In genomic region chr17:22876316-22876715, GRCm38 (mm10) we compare ENCODE assay signal across 9 mouse cellular contexts. TPM values are rescaled to one million over a fixed set of nuclear protein-coding genes. Genes with fewer than 3 reads are reported as not detected.
DNase-seq lines count a peak whose midpoint lies in the region; ATAC-seq and TF ChIP-seq lines count a peak whose summit lies in the region.
"Had no signal": no experiment of that assay in that cellular context is flagged by ENCODE, and none has a peak within 500 bp of the region (broad histone marks: within the 10 kb centered on the region; RNA-seq: fewer than 3 reads in every experiment).

No protein-coding gene starts in this region.

- no peak for TF ChIP-seq CTCF in intestine, postnatal 0 days (IDR thresholded peaks at IDR 0.05; ENCODE audit: low read depth)
- no peak for TF ChIP-seq CTCF in ES-Bruce4 (IDR thresholded peaks at IDR 0.05; ENCODE audit: low read depth, low read length)

- H3K4me3 ChIP-seq in intestine, postnatal 0 days (ENCODE audit: low read depth, low read length): no peak overlapping the region
- no peak overlapping the region for H3K4me3 ChIP-seq in intestine, embryonic 15.5 days (replicated peaks)
- H3K4me3 ChIP-seq in ES-Bruce4 (ENCODE audit: low read depth, low read length): peak overlapping the region; percentile 26
- H3K4me3 ChIP-seq: megakaryocyte, embryonic 14.5 days had no signal

- no peaks in the 10 kb centered on the region for H3K4me1 ChIP-seq in intestine, postnatal 0 days (replicated peaks; ENCODE audit: control insufficient read depth, insufficient read depth, low read length)
- no peaks in the 10 kb centered on the region for H3K4me1 ChIP-seq in intestine, embryonic 15.5 days (replicated peaks)
- H3K4me1 ChIP-seq in ES-Bruce4 (ENCODE audit: control insufficient read depth, insufficient read depth, low read length): no peaks in the 10 kb centered on the region
- H3K4me1 ChIP-seq: megakaryocyte, embryonic 14.5 days had no signal

- H3K27ac ChIP-seq in intestine, postnatal 0 days (ENCODE audit: low read depth, low read length): no peak overlapping the region
- H3K27ac ChIP-seq in intestine, embryonic 15.5 days: no peak overlapping the region
- H3K27ac ChIP-seq in ES-Bruce4 (ENCODE audit: insufficient read depth, low read length): peak overlapping the region; percentile 89

- H3K9ac ChIP-seq in intestine, postnatal 0 days (ENCODE audit: low read depth, low read length): no peak overlapping the region
- H3K9ac ChIP-seq in intestine, embryonic 15.5 days: no peak overlapping the region
- H3K9ac ChIP-seq in ES-Bruce4 (ENCODE audit: low read depth, poor library complexity, severe bottlenecking): peak overlapping the region; percentile 92

- ATAC-seq in intestine, postnatal 0 days: peak; percentile 84
- ATAC-seq in intestine, embryonic 15.5 days: no peak
- ATAC-seq in megakaryocyte, adult 5-6 weeks (ENCODE audit: poor library complexity, severe bottlenecking): peak; percentile 76

- no peak for TF ChIP-seq EP300 in ES-Bruce4 (IDR thresholded peaks at IDR 0.05; ENCODE audit: insufficient read depth, low read depth, low read length)

- 90% methylated on average over 20 of the region's 20 CpGs for WGBS in intestine, postnatal 0 days
- 82% methylated on average over 20 of the region's 20 CpGs for WGBS in intestine, embryonic 15.5 days

- H3K36me3 ChIP-seq in intestine, postnatal 0 days (ENCODE audit: control insufficient read depth, insufficient read depth): no peaks in the 10 kb centered on the region
- no peaks in the 10 kb centered on the region for H3K36me3 ChIP-seq in intestine, embryonic 15.5 days
- H3K36me3 ChIP-seq in ES-Bruce4 (ENCODE audit: control insufficient read depth, insufficient read depth, low read length, poor library complexity, severe bottlenecking): no peaks in the 10 kb centered on the region

- TF ChIP-seq POLR2A in ES-Bruce4 (IDR thresholded peaks at IDR 0.05; ENCODE audit: insufficient read depth, low read length): no peak

- no peak overlapping the region for H3K4me2 ChIP-seq in intestine, postnatal 0 days (replicated peaks; ENCODE audit: low read depth)
- no peak overlapping the region for H3K4me2 ChIP-seq in intestine, embryonic 15.5 days (replicated peaks)

- no peaks in the 10 kb centered on the region for H3K27me3 ChIP-seq in intestine, postnatal 0 days (replicated peaks; ENCODE audit: control insufficient read depth, insufficient read depth, low read length)
- H3K27me3 ChIP-seq in intestine, embryonic 15.5 days (replicated peaks): no peaks in the 10 kb centered on the region
- H3K27me3 ChIP-seq in ES-Bruce4 (ENCODE audit: control insufficient read depth, insufficient read depth, low read length, poor library complexity, severe bottlenecking): no peaks in the 10 kb centered on the region
- H3K27me3 ChIP-seq: megakaryocyte, embryonic 14.5 days had no signal

- peak; percentile 4 for DNase-seq in embryo, embryonic 10 days (ENCODE audit: low spot score)
- no peak for DNase-seq in right cerebral cortex, postnatal 14 days
- DNase-seq in heart, adult 11 months: no peak
- no peak for DNase-seq in adrenal gland, adult (ENCODE audit: inconsistent age in 2 of 2, low spot score in 1 of 2)

- no peaks in the 10 kb centered on the region for H3K9me3 ChIP-seq in intestine, postnatal 0 days (ENCODE audit: control insufficient read depth)
- H3K9me3 ChIP-seq in intestine, embryonic 15.5 days: no peaks in the 10 kb centered on the region
- H3K9me3 ChIP-seq in ES-Bruce4 (replicated peaks; ENCODE audit: control insufficient read depth, insufficient read depth, low read length, poor library complexity, severe bottlenecking): peaks cover 9% of the 10 kb centered on the region

RNA-seq across cellular contexts. Expression of gene Zfp945, which starts 9.4 kb away (rescaled TPM):
- 8.3 and 8.9 TPM in 2 replicates for polyA plus RNA-seq in intestine, postnatal 0 days (2015; fragmentation: Nextera tagmentation; extraction: Ambion mirVana)
- 14.0 and 15.0 TPM in 2 replicates for polyA plus RNA-seq in intestine, embryonic 15.5 days (2015; fragmentation: Nextera tagmentation; extraction: Ambion mirVana)
- polyA plus RNA-seq in ES-Bruce4 (2011; ENCODE audit: insufficient read depth, insufficient read length, low read depth, missing spikeins): 16.9 and 18.1 TPM in 2 replicates
- total RNA-seq in megakaryocyte, adult 5-6 weeks (2015): 5.7 and 7.8 TPM in 2 replicates
- total RNA-seq in megakaryocyte, adult 5-6 weeks (2017): 4.5 and 5.0 TPM in 2 replicates
